Mouse (Mus musculus): ENCODE results near the gene Dcaf8. TPM values are rescaled to one million over a fixed set of nuclear protein-coding genes. Genes with fewer than 3 reads are reported as not detected.
A peak's percentile ranks its signal among the peaks of the same experiment; 100 is the strongest.

Gene Dcaf8
- polyA plus RNA-seq, 1 experiment from 2014 or later: 85.4 TPM

- ATAC-seq (replicated peaks; ENCODE audit: insufficient number of reproducible peaks, low FRiP score, low TSS enrichment): no peak
- H3K36me3 ChIP-seq (ENCODE audit: control insufficient read depth, insufficient read depth, low read length): peaks cover 24% of the 10 kb centered on the region
- WGBS (ENCODE audit: insufficient replicate concordance): 95% methylated on average over 3 of the region's 3 CpGs
- no peak overlapping the region for H3K4me2 ChIP-seq
- no peak overlapping the region for H3K4me3 ChIP-seq (ENCODE audit: low read depth, low read length)
- no peaks in the 10 kb centered on the region for H3K27me3 ChIP-seq (ENCODE audit: control insufficient read depth, insufficient read depth, low read length)
- peaks cover 7% of the 10 kb centered on the region; the same call in 1 of the 2 replicates for H3K4me1 ChIP-seq (ENCODE audit: control insufficient read depth, insufficient read depth, low read length)
- H3K27ac ChIP-seq (ENCODE audit: low read depth, low read length): no peak overlapping the region
- no peaks in the 10 kb centered on the region for H3K9me3 ChIP-seq (replicated peaks; ENCODE audit: control insufficient read depth, low read length)
- H3K9ac ChIP-seq (ENCODE audit: low read depth, low read length): no peak overlapping the region
Measured at GRCm38 (mm10) chr1:172155518-172155917, 7.6 kb downstream of the Dcaf8 start.

- Histone ChIP-seq H3K4me2 (peak overlapping the region; percentile 27), H3K9me3 (replicated peaks; ENCODE audit: control insufficient read depth, low read length) (no peaks in the 10 kb centered on the region), H3K9ac (ENCODE audit: low read depth, low read length) (no peak overlapping the region), H3K27me3 (ENCODE audit: control insufficient read depth, insufficient read depth, low read length) (no peaks in the 10 kb centered on the region), H3K4me3 (ENCODE audit: low read depth, low read length) (no peak overlapping the region), H3K36me3 (ENCODE audit: control insufficient read depth, insufficient read depth, low read length) (peaks cover 6% of the 10 kb centered on the region), H3K4me1 (ENCODE audit: control insufficient read depth, insufficient read depth, low read length) (peaks cover 7% of the 10 kb centered on the region; the same call in 1 of the 2 replicates), H3K27ac (ENCODE audit: low read depth, low read length) (peak overlapping the region; percentile 70)
- no peak for ATAC-seq (replicated peaks; ENCODE audit: insufficient number of reproducible peaks, low FRiP score, low TSS enrichment)
- 33% methylated on average over 4 of the region's 4 CpGs for WGBS (ENCODE audit: insufficient replicate concordance)
Measured at GRCm38 (mm10) chr1:172159970-172160369, 12.1 kb downstream of the Dcaf8 start.

GRCm38 (mm10) chr1:172160508-172160907 is 12.6 kb downstream of the Dcaf8 start:
- H3K9me3 ChIP-seq (replicated peaks; ENCODE audit: control insufficient read depth, low read length): no peaks in the 10 kb centered on the region
- peak overlapping the region; percentile 27; the same call in 1 of the 2 replicates for H3K4me2 ChIP-seq
- H3K9ac ChIP-seq (ENCODE audit: low read depth, low read length): no peak overlapping the region
- peaks cover 6% of the 10 kb centered on the region for H3K36me3 ChIP-seq (ENCODE audit: control insufficient read depth, insufficient read depth, low read length)
- peak overlapping the region; percentile 70 for H3K27ac ChIP-seq (ENCODE audit: low read depth, low read length)
- H3K4me3 ChIP-seq (ENCODE audit: low read depth, low read length): no peak overlapping the region
- no peaks in the 10 kb centered on the region for H3K27me3 ChIP-seq (ENCODE audit: control insufficient read depth, insufficient read depth, low read length)
- peaks cover 7% of the 10 kb centered on the region; the same call in 1 of the 2 replicates for H3K4me1 ChIP-seq (ENCODE audit: control insufficient read depth, insufficient read depth, low read length)
- peak; percentile 33 for ATAC-seq (replicated peaks; ENCODE audit: insufficient number of reproducible peaks, low FRiP score, low TSS enrichment)

- ATAC-seq (replicated peaks; ENCODE audit: insufficient number of reproducible peaks, low FRiP score, low TSS enrichment): no peak
- Histone ChIP-seq H3K4me2 (no peak overlapping the region), H3K9me3 (replicated peaks; ENCODE audit: control insufficient read depth, low read length) (no peaks in the 10 kb centered on the region), H3K4me3 (ENCODE audit: low read depth, low read length) (no peak overlapping the region), H3K27ac (ENCODE audit: low read depth, low read length) (no peak overlapping the region), H3K4me1 (ENCODE audit: control insufficient read depth, insufficient read depth, low read length) (peaks cover 7% of the 10 kb centered on the region; the same call in 1 of the 2 replicates), H3K9ac (ENCODE audit: low read depth, low read length) (no peak overlapping the region), H3K36me3 (ENCODE audit: control insufficient read depth, insufficient read depth, low read length) (0 out of 2 replicates have a peak, but pooled peaks cover 4% of the 10 kb centered on the region), H3K27me3 (ENCODE audit: control insufficient read depth, insufficient read depth, low read length) (no peaks in the 10 kb centered on the region)
- 91% methylated on average over 1 of the region's 1 CpGs for WGBS (ENCODE audit: insufficient replicate concordance)
Measured at GRCm38 (mm10) chr1:172162009-172162408, 14.1 kb downstream of the Dcaf8 start.

- Histone ChIP-seq H3K4me2 (no peak overlapping the region), H3K27me3 (ENCODE audit: control insufficient read depth, insufficient read depth, low read length) (no peaks in the 10 kb centered on the region), H3K9me3 (replicated peaks; ENCODE audit: control insufficient read depth, low read length) (no peaks in the 10 kb centered on the region), H3K4me1 (ENCODE audit: control insufficient read depth, insufficient read depth, low read length) (peaks cover 7% of the 10 kb centered on the region; the same call in 1 of the 2 replicates), H3K4me3 (ENCODE audit: low read depth, low read length) (no peak overlapping the region), H3K27ac (ENCODE audit: low read depth, low read length) (no peak overlapping the region), H3K9ac (ENCODE audit: low read depth, low read length) (no peak overlapping the region), H3K36me3 (ENCODE audit: control insufficient read depth, insufficient read depth, low read length) (0 out of 2 replicates have a peak, but pooled peaks cover 4% of the 10 kb centered on the region)
- WGBS (ENCODE audit: insufficient replicate concordance): 87% methylated on average over 6 of the region's 6 CpGs
- no peak for ATAC-seq (replicated peaks; ENCODE audit: insufficient number of reproducible peaks, low FRiP score, low TSS enrichment)
Measured at GRCm38 (mm10) chr1:172162959-172163358, 15.1 kb downstream of the Dcaf8 start.

GRCm38 (mm10) chr1:172167911-172168310 is 20.0 kb downstream of the Dcaf8 start:
- H3K36me3 ChIP-seq (ENCODE audit: control insufficient read depth, insufficient read depth, low read length): peaks cover 29% of the 10 kb centered on the region
- WGBS (ENCODE audit: insufficient replicate concordance): 93% methylated on average over 5 of the region's 5 CpGs
- H3K4me2 ChIP-seq: no peak overlapping the region
- H3K4me3 ChIP-seq (ENCODE audit: low read depth, low read length): no peak overlapping the region
- ATAC-seq (replicated peaks; ENCODE audit: insufficient number of reproducible peaks, low FRiP score, low TSS enrichment): no peak
- no peak overlapping the region for H3K9ac ChIP-seq (ENCODE audit: low read depth, low read length)
- H3K27ac ChIP-seq (ENCODE audit: low read depth, low read length): no peak overlapping the region
- no peaks in the 10 kb centered on the region for H3K27me3 ChIP-seq (ENCODE audit: control insufficient read depth, insufficient read depth, low read length)
- H3K9me3 ChIP-seq (replicated peaks; ENCODE audit: control insufficient read depth, low read length): 0 out of 2 replicates have a peak, but pooled peaks cover 2% of the 10 kb centered on the region
- H3K4me1 ChIP-seq (ENCODE audit: control insufficient read depth, insufficient read depth, low read length): no peaks in the 10 kb centered on the region

GRCm38 (mm10) chr1:172169809-172170208 is 21.9 kb downstream of the Dcaf8 start:
- ATAC-seq (replicated peaks; ENCODE audit: insufficient number of reproducible peaks, low FRiP score, low TSS enrichment): no peak
- no peak overlapping the region for H3K4me3 ChIP-seq (ENCODE audit: low read depth, low read length)
- 95% methylated on average over 5 of the region's 5 CpGs for WGBS (ENCODE audit: insufficient replicate concordance)
- 0 out of 2 replicates have a peak, but pooled peaks cover 2% of the 10 kb centered on the region for H3K9me3 ChIP-seq (replicated peaks; ENCODE audit: control insufficient read depth, low read length)
- H3K4me2 ChIP-seq: no peak overlapping the region
- H3K27me3 ChIP-seq (ENCODE audit: control insufficient read depth, insufficient read depth, low read length): no peaks in the 10 kb centered on the region
- H3K36me3 ChIP-seq (ENCODE audit: control insufficient read depth, insufficient read depth, low read length): peaks cover 37% of the 10 kb centered on the region
- H3K9ac ChIP-seq (ENCODE audit: low read depth, low read length): no peak overlapping the region
- H3K4me1 ChIP-seq (ENCODE audit: control insufficient read depth, insufficient read depth, low read length): peaks cover 9% of the 10 kb centered on the region; the same call in 1 of the 2 replicates
- H3K27ac ChIP-seq (ENCODE audit: low read depth, low read length): no peak overlapping the region

GRCm38 (mm10) chr1:172172381-172172780 is 24.5 kb downstream of the Dcaf8 start:
- Histone ChIP-seq H3K27me3 (ENCODE audit: control insufficient read depth, insufficient read depth, low read length) (no peaks in the 10 kb centered on the region), H3K9me3 (replicated peaks; ENCODE audit: control insufficient read depth, low read length) (0 out of 2 replicates have a peak, but pooled peaks cover 2% of the 10 kb centered on the region), H3K9ac (ENCODE audit: low read depth, low read length) (no peak overlapping the region), H3K4me2 (no peak overlapping the region), H3K4me3 (ENCODE audit: low read depth, low read length) (no peak overlapping the region), H3K36me3 (ENCODE audit: control insufficient read depth, insufficient read depth, low read length) (peaks cover 46% of the 10 kb centered on the region), H3K27ac (ENCODE audit: low read depth, low read length) (no peak overlapping the region), H3K4me1 (ENCODE audit: control insufficient read depth, insufficient read depth, low read length) (peaks cover 9% of the 10 kb centered on the region; the same call in 1 of the 2 replicates)
- ATAC-seq (replicated peaks; ENCODE audit: insufficient number of reproducible peaks, low FRiP score, low TSS enrichment): no peak
- WGBS (ENCODE audit: insufficient replicate concordance): 93% methylated on average over 21 of the region's 21 CpGs

- Histone ChIP-seq H3K4me2 (no peak overlapping the region), H3K27ac (ENCODE audit: low read depth, low read length) (no peak overlapping the region), H3K4me1 (ENCODE audit: control insufficient read depth, insufficient read depth, low read length) (peaks cover 9% of the 10 kb centered on the region; the same call in 1 of the 2 replicates), H3K4me3 (ENCODE audit: low read depth, low read length) (no peak overlapping the region), H3K36me3 (ENCODE audit: control insufficient read depth, insufficient read depth, low read length) (peaks cover 46% of the 10 kb centered on the region), H3K27me3 (ENCODE audit: control insufficient read depth, insufficient read depth, low read length) (no peaks in the 10 kb centered on the region), H3K9ac (ENCODE audit: low read depth, low read length) (no peak overlapping the region), H3K9me3 (replicated peaks; ENCODE audit: control insufficient read depth, low read length) (0 out of 2 replicates have a peak, but pooled peaks cover 2% of the 10 kb centered on the region)
- WGBS (ENCODE audit: insufficient replicate concordance): 91% methylated on average over 5 of the region's 5 CpGs
- ATAC-seq (replicated peaks; ENCODE audit: insufficient number of reproducible peaks, low FRiP score, low TSS enrichment): no peak
Measured at GRCm38 (mm10) chr1:172173181-172173580, 25.3 kb downstream of the Dcaf8 start.
